Mouse (Mus musculus) cortical plate, adult 2 months (tissue): Measurements from ENCODE around the gene Plin1. TPM values are rescaled to one million over a fixed set of nuclear protein-coding genes. Genes with fewer than 3 reads are reported as not detected.
A peak's percentile ranks its signal among the peaks of the same experiment; 100 is the strongest.

ENCODE experiments used
- H3K27ac ChIP-seq: fragments of 200-500 bp; 2 replicates; pipeline ENCODE4 v1.5.1; 2012; ENCODE audit warnings: low read length, control low read depth, inconsistent platforms; ENCODE audit not compliant: insufficient read depth
- H3K4me1 ChIP-seq: fragments of 200-500 bp; 2 replicates; pipeline ENCODE4 v1.6.1; 2011; ENCODE audit warnings: low read length; ENCODE audit not compliant: control insufficient read depth, insufficient read depth
- H3K4me3 ChIP-seq: fragments of 200-500 bp; 2 replicates; pipeline ENCODE4 v1.5.1; 2011; ENCODE audit warnings: mild to moderate bottlenecking, low read length, control low read depth; ENCODE audit not compliant: insufficient read depth
- CTCF ChIP-seq: fragments of 200-500 bp; IDR thresholded peaks from 2 replicates; pipeline ENCODE4 v1.5.1; 2011; ENCODE audit warnings: mild to moderate bottlenecking, control low read depth, low read length; ENCODE audit not compliant: insufficient read depth; ENCODE audit errors: extremely low read depth
- POLR2A ChIP-seq: fragments of 200-500 bp; IDR thresholded peaks from 2 replicates; pipeline ENCODE4 v1.6.1; 2011; ENCODE audit warnings: mild to moderate bottlenecking, low read length, control low read depth; ENCODE audit not compliant: insufficient read depth; ENCODE audit errors: extremely low read depth
- polyA plus RNA-seq: library from polyadenylated mRNA; depleted of rRNA; stranded (reverse); fragments of >200 nt; gene quantifications from 2 replicates; pipeline ENCODE4 v1.2.3, GENCODE M21; 2012

Gene Plin1
- polyA plus RNA-seq, 1 experiment = not detected

DNA sequence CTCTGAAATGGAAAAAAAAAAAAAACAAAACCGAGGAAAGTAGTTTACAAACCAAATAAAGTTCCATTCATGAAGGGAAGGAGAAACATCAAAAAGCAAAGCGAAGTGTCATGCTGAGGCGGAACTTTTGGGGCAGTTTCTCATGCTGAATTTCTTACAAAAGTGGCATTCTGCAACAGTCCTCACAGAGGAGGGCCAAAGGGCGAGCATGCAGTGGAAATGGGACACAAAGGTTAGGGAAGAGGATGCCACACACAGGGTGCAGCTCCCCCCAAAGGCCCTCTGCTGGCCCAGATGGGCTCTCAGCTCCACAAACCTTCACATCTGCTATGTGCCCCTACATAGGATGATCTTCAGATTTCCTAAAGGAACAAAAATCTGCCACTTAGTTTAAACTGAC is 7.6 kb upstream of the Plin1 start:
- Histone ChIP-seq H3K4me3 (no peak overlapping the region), H3K27ac (no peak overlapping the region), H3K4me1 (peaks cover 1% of the 10 kb centered on the region; the same call in 1 of the 2 replicates)
- no peak for TF ChIP-seq CTCF
- TF ChIP-seq POLR2A = no peak

- no peaks in the 10 kb centered on the region for H3K4me1 ChIP-seq
- H3K4me3 ChIP-seq = no peak overlapping the region
- H3K27ac ChIP-seq = no peak overlapping the region
- TF ChIP-seq POLR2A (no peak), CTCF (no peak)
Observed at GRCm38 (mm10) chr7:79738913-79739312, 6.2 kb upstream of the Plin1 start.

DNA sequence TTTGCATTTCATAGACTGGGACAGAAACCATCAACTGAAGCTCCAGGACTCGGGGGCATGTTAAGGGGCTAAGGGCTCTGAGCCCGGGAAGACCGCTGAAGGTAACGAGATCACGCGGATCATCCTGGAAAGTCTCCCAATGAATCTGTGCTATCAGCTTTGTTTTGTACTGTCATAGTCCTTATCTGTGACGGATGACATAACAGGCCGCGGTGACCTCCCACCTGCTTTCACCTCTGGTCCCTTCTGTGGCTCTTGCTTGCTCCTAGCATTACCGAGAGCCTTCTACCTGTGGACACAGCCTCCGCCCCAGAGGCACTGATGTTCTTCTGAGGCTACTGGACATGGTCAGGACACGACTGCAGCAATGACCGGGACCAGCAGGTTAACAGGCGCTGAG is 3.8 kb upstream of the Plin1 start:
- Histone ChIP-seq H3K4me3 (no peak overlapping the region), H3K4me1 (no peaks in the 10 kb centered on the region), H3K27ac (no peak overlapping the region)
- TF ChIP-seq CTCF (no peak), POLR2A (no peak)

DNA sequence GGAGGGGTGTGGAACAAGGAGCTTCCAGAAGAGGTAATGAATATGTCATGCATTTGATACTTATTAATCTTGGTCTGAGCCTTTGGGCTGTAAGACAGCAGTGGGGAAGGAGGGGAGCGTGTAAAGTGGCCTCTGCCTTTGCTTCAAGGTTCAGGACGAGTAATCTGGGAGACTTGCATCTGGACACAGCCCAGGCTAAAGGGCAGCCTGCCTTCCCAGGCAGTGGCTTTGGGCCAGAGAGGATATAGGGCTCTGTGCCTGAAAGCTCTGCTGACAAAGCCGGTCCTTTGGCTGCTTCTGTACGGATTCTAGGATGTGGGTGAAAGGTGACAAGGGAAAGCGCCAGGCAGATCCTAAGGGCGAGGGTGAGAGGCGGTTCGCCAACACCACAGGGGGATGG is 1.9 kb upstream of the Plin1 start:
- Histone ChIP-seq H3K27ac (no peak overlapping the region), H3K4me1 (no peaks in the 10 kb centered on the region), H3K4me3 (no peak overlapping the region)
- TF ChIP-seq CTCF (no peak), POLR2A (no peak)

GRCm38 (mm10) chr7:79731438-79731837 is 1.3 kb downstream of the Plin1 start:
- Histone ChIP-seq H3K4me3 (no peak overlapping the region), H3K4me1 (no peaks in the 10 kb centered on the region), H3K27ac (no peak overlapping the region)
- TF ChIP-seq CTCF = no peak

- H3K4me3 ChIP-seq = no peak overlapping the region
- H3K27ac ChIP-seq = no peak overlapping the region
- TF ChIP-seq POLR2A = no peak
- peak; percentile 22; the same call in 1 of the 2 replicates for TF ChIP-seq CTCF
- no peaks in the 10 kb centered on the region for H3K4me1 ChIP-seq
Observed at GRCm38 (mm10) chr7:79729743-79730370, 2.8 kb downstream of the Plin1 start.

GRCm38 (mm10) chr7:79729169-79729568 is 3.5 kb downstream of the Plin1 start:
- no peak overlapping the region for H3K27ac ChIP-seq
- TF ChIP-seq CTCF = peak; percentile 82
- no peak for TF ChIP-seq POLR2A

DNA sequence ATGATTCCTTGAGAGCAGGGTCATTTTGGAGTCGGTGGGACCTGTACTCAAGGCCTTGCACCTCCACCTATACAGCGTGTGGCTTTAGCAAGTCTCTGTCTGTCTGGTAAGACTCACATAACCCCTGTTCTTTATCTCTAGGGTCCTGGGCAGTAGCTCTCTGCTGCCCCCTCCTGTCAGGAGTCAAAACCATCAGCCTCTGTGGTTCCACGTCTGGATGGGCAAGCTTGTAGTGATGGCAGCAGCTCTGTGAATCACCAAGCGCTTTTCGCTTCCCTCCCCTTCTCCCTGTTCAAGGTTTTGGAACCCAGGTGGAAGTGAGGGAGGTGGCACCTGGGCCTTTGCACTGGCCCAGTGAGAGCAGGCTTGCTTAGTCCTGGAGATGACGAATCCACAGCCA is 4.5 kb downstream of the Plin1 start:
- Histone ChIP-seq H3K27ac (no peak overlapping the region), H3K4me1 (no peaks in the 10 kb centered on the region), H3K4me3 (no peak overlapping the region)
- TF ChIP-seq POLR2A = no peak
- peak; percentile 74 for TF ChIP-seq CTCF

More at GRCm38 (mm10) chr7:79729169-79729568, 3.5 kb downstream of the Plin1 start:
- Histone ChIP-seq H3K4me1 (no peaks in the 10 kb centered on the region), H3K4me3 (no peak overlapping the region)

DNA sequence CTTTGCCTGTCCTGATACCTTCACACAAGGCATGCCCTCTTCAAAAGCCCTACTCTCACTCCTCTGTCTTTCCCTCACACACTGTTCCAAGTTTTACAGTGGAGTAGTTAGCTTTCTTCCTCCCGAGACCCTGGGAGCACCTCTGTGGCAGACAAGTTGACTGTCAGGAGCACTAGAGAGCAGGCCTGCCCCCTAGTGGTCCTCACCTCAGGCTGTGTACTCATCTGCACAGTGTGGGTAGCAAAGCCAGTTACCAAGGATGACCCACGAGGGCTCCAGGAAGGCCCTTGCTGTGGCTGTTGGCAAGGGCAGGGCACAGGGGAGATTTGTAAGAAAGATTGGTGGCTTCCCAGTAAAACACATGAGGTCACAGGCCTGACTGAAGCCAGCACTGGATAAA is 5.6 kb downstream of the Plin1 start:
- Histone ChIP-seq H3K4me3 (no peak overlapping the region), H3K4me1 (no peaks in the 10 kb centered on the region), H3K27ac (no peak overlapping the region)
- TF ChIP-seq CTCF = peak; percentile 76
- no peak for TF ChIP-seq POLR2A

- Histone ChIP-seq H3K27ac (no peak overlapping the region), H3K4me3 (peak overlapping the region; percentile 38), H3K4me1 (no peaks in the 10 kb centered on the region)
- TF ChIP-seq CTCF (no peak), POLR2A (peak; percentile 19; the same call in 1 of the 2 replicates)
Observed at GRCm38 (mm10) chr7:79721386-79721977, 11.2 kb downstream of the Plin1 start.
